Mouse (Mus musculus): ENCODE data around the gene Syt3. TPM values are rescaled to one million over a fixed set of nuclear protein-coding genes. Genes with fewer than 3 reads are reported as not detected.

Gene Syt3
- polyA plus RNA-seq, 1 experiment from 2014 or later = 2.6 TPM

- DNase-seq (ENCODE audit: low spot score) = no peak
Measured at GRCm38 (mm10) chr7:44360792-44361301, 23.1 kb upstream of the Syt3 start.

GRCm38 (mm10) chr7:44372678-44373077 lies 11.2 kb upstream of the Syt3 start:
- Histone ChIP-seq H3K4me1 (ENCODE audit: control insufficient read depth, insufficient read depth, low read length) (0 out of 2 replicates have a peak, but pooled peaks cover 6% of the 10 kb centered on the region), H3K27me3 (replicated peaks; ENCODE audit: control insufficient read depth, insufficient read depth, low read length) (no peaks in the 10 kb centered on the region), H3K4me2 (ENCODE audit: low read depth, low read length) (no peak overlapping the region), H3K27ac (replicated peaks; ENCODE audit: low read depth, low read length) (no peak overlapping the region), H3K9ac (ENCODE audit: low read depth, low read length) (no peak overlapping the region), H3K4me3 (ENCODE audit: low read depth, low read length) (no peak overlapping the region), H3K36me3 (ENCODE audit: control insufficient read depth, insufficient read depth, low read length) (no peaks in the 10 kb centered on the region), H3K9me3 (ENCODE audit: control insufficient read depth, low read length) (no peaks in the 10 kb centered on the region)
- ATAC-seq (ENCODE audit: low read depth) (no peak), DNase-seq (ENCODE audit: low spot score) (no peak)
- WGBS = 92% methylated on average over 8 of the region's 8 CpGs

More at GRCm38 (mm10) chr7:44360792-44361301, 23.1 kb upstream of the Syt3 start:
- H3K9ac ChIP-seq (ENCODE audit: low read depth, low read length) = no peak overlapping the region
- no peaks in the 10 kb centered on the region for H3K36me3 ChIP-seq (ENCODE audit: control insufficient read depth, insufficient read depth, low read length)
- H3K4me2 ChIP-seq (ENCODE audit: low read depth, low read length) = peak overlapping the region; percentile 85
- peaks cover 7% of the 10 kb centered on the region; the same call in 1 of the 2 replicates for H3K4me1 ChIP-seq (ENCODE audit: control insufficient read depth, insufficient read depth, low read length)
- peaks cover 51% of the 10 kb centered on the region for H3K27me3 ChIP-seq (replicated peaks; ENCODE audit: control insufficient read depth, insufficient read depth, low read length)
- peak; percentile 22; the same call in 1 of the 2 replicates for ATAC-seq (ENCODE audit: low read depth)
- H3K4me3 ChIP-seq (ENCODE audit: low read depth, low read length) = 0 out of 2 replicates have a peak overlapping the region, but pooled peaks have one; percentile 44
- no peak overlapping the region for H3K27ac ChIP-seq (replicated peaks; ENCODE audit: low read depth, low read length)
- WGBS = 8% methylated on average over 21 of the region's 21 CpGs
- H3K9me3 ChIP-seq (ENCODE audit: control insufficient read depth, low read length) = no peaks in the 10 kb centered on the region

GRCm38 (mm10) chr7:44373460-44373859 lies 10.4 kb upstream of the Syt3 start:
- Histone ChIP-seq H3K4me2 (ENCODE audit: low read depth, low read length) (peak overlapping the region; percentile 78), H3K4me1 (ENCODE audit: control insufficient read depth, insufficient read depth, low read length) (0 out of 2 replicates have a peak, but pooled peaks cover 6% of the 10 kb centered on the region), H3K36me3 (ENCODE audit: control insufficient read depth, insufficient read depth, low read length) (no peaks in the 10 kb centered on the region), H3K27ac (replicated peaks; ENCODE audit: low read depth, low read length) (no peak overlapping the region), H3K27me3 (replicated peaks; ENCODE audit: control insufficient read depth, insufficient read depth, low read length) (no peaks in the 10 kb centered on the region), H3K9me3 (ENCODE audit: control insufficient read depth, low read length) (no peaks in the 10 kb centered on the region), H3K9ac (ENCODE audit: low read depth, low read length) (peak overlapping the region; percentile 43; the same call in 1 of the 2 replicates), H3K4me3 (ENCODE audit: low read depth, low read length) (peak overlapping the region; percentile 56)
- DNase-seq (ENCODE audit: low spot score) (no peak), ATAC-seq (ENCODE audit: low read depth) (no peak; the same call in 1 of the 2 replicates)
- 14% methylated on average over 7 of the region's 7 CpGs for whole genome bisulfite sequencing

- DNase-seq (ENCODE audit: low spot score) (peak; percentile 97), ATAC-seq (ENCODE audit: low read depth) (peak; percentile 92)
- H3K4me2 ChIP-seq (ENCODE audit: low read depth, low read length) = peak overlapping the region; percentile 78
- 0 out of 2 replicates have a peak, but pooled peaks cover 6% of the 10 kb centered on the region for H3K4me1 ChIP-seq (ENCODE audit: control insufficient read depth, insufficient read depth, low read length)
- no peaks in the 10 kb centered on the region for H3K9me3 ChIP-seq (ENCODE audit: control insufficient read depth, low read length)
- H3K27me3 ChIP-seq (replicated peaks; ENCODE audit: control insufficient read depth, insufficient read depth, low read length) = no peaks in the 10 kb centered on the region
- no peaks in the 10 kb centered on the region for H3K36me3 ChIP-seq (ENCODE audit: control insufficient read depth, insufficient read depth, low read length)
- under 1% methylated on average over 19 of the region's 19 CpGs for WGBS
- H3K27ac ChIP-seq (replicated peaks; ENCODE audit: low read depth, low read length) = peak overlapping the region; percentile 56
- peak overlapping the region; percentile 63 for H3K9ac ChIP-seq (ENCODE audit: low read depth, low read length)
- H3K4me3 ChIP-seq (ENCODE audit: low read depth, low read length) = peak overlapping the region; percentile 56
Measured at GRCm38 (mm10) chr7:44373889-44374652, 9.8 kb upstream of the Syt3 start.

- no peak for DNase-seq (ENCODE audit: low spot score)
- Histone ChIP-seq H3K9me3 (ENCODE audit: control insufficient read depth, low read length) (no peaks in the 10 kb centered on the region), H3K27ac (replicated peaks; ENCODE audit: low read depth, low read length) (peak overlapping the region; percentile 56), H3K9ac (ENCODE audit: low read depth, low read length) (peak overlapping the region; percentile 63), H3K4me3 (ENCODE audit: low read depth, low read length) (peak overlapping the region; percentile 56), H3K4me1 (ENCODE audit: control insufficient read depth, insufficient read depth, low read length) (0 out of 2 replicates have a peak, but pooled peaks cover 6% of the 10 kb centered on the region), H3K4me2 (ENCODE audit: low read depth, low read length) (peak overlapping the region; percentile 78), H3K36me3 (ENCODE audit: control insufficient read depth, insufficient read depth, low read length) (no peaks in the 10 kb centered on the region), H3K27me3 (replicated peaks; ENCODE audit: control insufficient read depth, insufficient read depth, low read length) (no peaks in the 10 kb centered on the region)
- ATAC-seq (ENCODE audit: low read depth) = no peak
- WGBS = 7% methylated on average over 5 of the region's 5 CpGs
Measured at GRCm38 (mm10) chr7:44374756-44375155, 9.1 kb upstream of the Syt3 start.

GRCm38 (mm10) chr7:44375207-44375606 lies 8.7 kb upstream of the Syt3 start:
- Histone ChIP-seq H3K4me2 (ENCODE audit: low read depth, low read length) (peak overlapping the region; percentile 78), H3K4me3 (ENCODE audit: low read depth, low read length) (no peak overlapping the region), H3K27me3 (replicated peaks; ENCODE audit: control insufficient read depth, insufficient read depth, low read length) (no peaks in the 10 kb centered on the region), H3K9ac (ENCODE audit: low read depth, low read length) (no peak overlapping the region), H3K9me3 (ENCODE audit: control insufficient read depth, low read length) (no peaks in the 10 kb centered on the region), H3K27ac (replicated peaks; ENCODE audit: low read depth, low read length) (no peak overlapping the region), H3K4me1 (ENCODE audit: control insufficient read depth, insufficient read depth, low read length) (0 out of 2 replicates have a peak, but pooled peaks cover 6% of the 10 kb centered on the region), H3K36me3 (ENCODE audit: control insufficient read depth, insufficient read depth, low read length) (no peaks in the 10 kb centered on the region)
- 11% methylated on average over 10 of the region's 10 CpGs for WGBS
- ATAC-seq (ENCODE audit: low read depth) = no peak
- DNase-seq (ENCODE audit: low spot score) = no peak

- no peak overlapping the region for H3K4me2 ChIP-seq (ENCODE audit: low read depth, low read length)
- no peak overlapping the region for H3K27ac ChIP-seq (replicated peaks; ENCODE audit: low read depth, low read length)
- H3K4me1 ChIP-seq (ENCODE audit: control insufficient read depth, insufficient read depth, low read length) = 0 out of 2 replicates have a peak, but pooled peaks cover 6% of the 10 kb centered on the region
- ATAC-seq (ENCODE audit: low read depth) (no peak), DNase-seq (ENCODE audit: low spot score) (no peak)
- no peak overlapping the region for H3K4me3 ChIP-seq (ENCODE audit: low read depth, low read length)
- 66% methylated on average over 3 of the region's 3 CpGs for WGBS
- no peaks in the 10 kb centered on the region for H3K9me3 ChIP-seq (ENCODE audit: control insufficient read depth, low read length)
- no peak overlapping the region for H3K9ac ChIP-seq (ENCODE audit: low read depth, low read length)
- H3K36me3 ChIP-seq (ENCODE audit: control insufficient read depth, insufficient read depth, low read length) = no peaks in the 10 kb centered on the region
- no peaks in the 10 kb centered on the region for H3K27me3 ChIP-seq (replicated peaks; ENCODE audit: control insufficient read depth, insufficient read depth, low read length)
Measured at GRCm38 (mm10) chr7:44375793-44376192, 8.1 kb upstream of the Syt3 start.

- H3K4me2 ChIP-seq (ENCODE audit: low read depth, low read length) = no peak overlapping the region
- H3K4me1 ChIP-seq (ENCODE audit: control insufficient read depth, insufficient read depth, low read length) = 0 out of 2 replicates have a peak, but pooled peaks cover 6% of the 10 kb centered on the region
- no peak overlapping the region for H3K9ac ChIP-seq (ENCODE audit: low read depth, low read length)
- ATAC-seq (ENCODE audit: low read depth) (no peak), DNase-seq (ENCODE audit: low spot score) (no peak)
- no peaks in the 10 kb centered on the region for H3K36me3 ChIP-seq (ENCODE audit: control insufficient read depth, insufficient read depth, low read length)
- H3K9me3 ChIP-seq (ENCODE audit: control insufficient read depth, low read length) = no peaks in the 10 kb centered on the region
- no peak overlapping the region for H3K27ac ChIP-seq (replicated peaks; ENCODE audit: low read depth, low read length)
- WGBS = 50% methylated on average over 4 of the region's 4 CpGs
- no peak overlapping the region for H3K4me3 ChIP-seq (ENCODE audit: low read depth, low read length)
- H3K27me3 ChIP-seq (replicated peaks; ENCODE audit: control insufficient read depth, insufficient read depth, low read length) = no peaks in the 10 kb centered on the region
Measured at GRCm38 (mm10) chr7:44378290-44378689, 5.6 kb upstream of the Syt3 start.

Data from embryonic facial prominence, embryonic 14.5 days (tissue).